Mouse (Mus musculus) heart, postnatal 25 days (tissue): Measurements from ENCODE around the gene Mob1b. TPM values are rescaled to one million over a fixed set of nuclear protein-coding genes. Genes with fewer than 3 reads are reported as not detected.

Source experiments
- DNase-seq: peaks from one replicate; pipeline ENCODE4 v3.0.0; 2022; ENCODE audit warnings: low spot score
- intact Hi-C: fragments of 180-260 bp; cut with DNase I; formaldehyde crosslinking; loops from one replicate; pipeline ENCODE4 v1.15.1; 2025
- total RNA-seq, 2 experiments: library from RNA; stranded (reverse); gene quantifications; 2 replicates each; pipeline ENCODE4 v1.2.3; 2021

Gene Mob1b
- 10 to 100 TPM; 28.0 to 28.3 TPM for total RNA-seq

DNA sequence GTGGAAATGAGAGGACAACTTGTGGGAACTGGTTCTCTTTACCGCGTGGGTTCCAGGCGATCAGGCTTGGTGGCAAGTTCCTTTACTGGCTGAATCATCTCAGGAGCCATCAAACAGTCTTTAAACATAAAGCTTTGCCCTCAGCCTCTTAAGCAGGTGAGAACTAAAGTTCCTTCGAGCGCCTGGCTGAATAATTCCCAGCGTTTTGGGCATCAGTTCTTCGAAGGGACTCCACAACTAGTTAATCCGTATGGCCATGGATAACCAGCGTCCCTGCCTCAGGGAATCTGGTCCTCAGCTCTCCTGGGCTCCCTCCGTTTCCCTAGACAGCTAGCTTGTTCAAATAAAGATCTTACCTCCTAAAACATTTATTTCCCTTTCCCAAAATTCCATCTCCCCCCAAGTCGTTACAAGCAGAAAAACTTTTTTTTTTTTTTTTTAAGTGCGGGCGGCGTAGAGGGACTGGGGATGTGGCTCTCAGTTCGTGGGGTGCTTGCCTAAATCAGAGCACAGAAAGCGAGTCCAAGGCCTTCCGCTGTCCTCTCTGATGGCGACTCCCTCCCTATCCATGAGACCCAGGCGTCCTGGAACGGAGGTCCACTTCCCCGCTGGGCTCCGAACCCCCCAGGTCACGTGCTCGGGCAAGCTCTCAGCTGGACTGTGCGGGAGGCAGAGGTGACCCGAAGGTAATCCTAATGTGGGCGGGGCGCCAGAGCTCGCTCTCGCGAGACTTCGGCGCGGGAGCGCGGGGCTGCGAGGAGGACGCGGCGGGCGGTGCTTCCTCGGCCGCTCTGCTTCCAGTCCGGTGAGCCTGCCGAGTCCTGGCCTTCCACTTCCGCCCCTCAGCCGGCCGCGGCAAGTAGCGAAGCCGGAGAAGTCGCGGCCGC lies at the start of gene Mob1b:
Mob1b (plus strand) TSS at position 740 of the 887 bp plus-strand sequence.
- intact Hi-C loops: loop anchor here (2.0 kb wide), 2 partner anchors 42 to 44 kb away; partner anchors contain the start of gene Dck
- DNase-seq: peak; percentile 95

DNA sequence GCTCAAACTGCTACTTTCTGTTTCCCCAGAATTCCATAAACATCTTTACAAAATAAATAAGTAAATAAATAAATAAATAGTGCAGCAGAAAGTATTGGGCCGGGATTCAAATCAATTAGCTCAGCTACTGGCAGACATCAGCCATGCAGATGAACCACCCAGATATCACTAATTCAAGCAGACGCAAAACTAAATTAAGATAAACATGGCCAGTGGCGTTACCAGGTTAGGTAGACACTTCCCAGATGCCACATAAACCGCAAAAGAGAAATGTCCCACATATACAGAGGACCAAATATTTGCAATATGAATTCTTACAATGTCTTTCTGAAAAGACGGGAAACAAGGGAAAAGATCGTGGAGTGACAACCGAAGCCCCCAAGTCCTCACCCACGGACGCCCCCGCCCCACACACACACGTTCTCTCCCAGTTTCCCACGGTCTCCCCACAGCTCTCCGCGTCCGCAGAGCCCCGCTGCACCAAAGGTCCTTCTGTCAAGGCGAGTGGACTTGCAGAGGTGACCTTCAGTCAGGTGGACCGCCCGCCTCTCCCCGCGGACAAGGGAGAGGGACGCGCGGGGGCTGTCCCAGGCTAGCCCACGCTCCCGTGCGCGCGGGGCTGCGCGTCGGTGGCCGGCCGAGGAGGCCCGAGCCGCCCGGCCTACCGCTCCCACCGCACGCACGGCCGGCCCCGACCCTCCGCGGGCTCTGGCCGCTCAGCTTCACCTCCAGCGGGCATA lies 45.8 kb upstream of the Mob1b start:
- peak; percentile 8 for DNase-seq
- intact Hi-C loops: loop anchor here (5.0 kb wide), 2 partner anchors 87 to 118 kb away; partner anchors contain the start of gene Dck

DNA sequence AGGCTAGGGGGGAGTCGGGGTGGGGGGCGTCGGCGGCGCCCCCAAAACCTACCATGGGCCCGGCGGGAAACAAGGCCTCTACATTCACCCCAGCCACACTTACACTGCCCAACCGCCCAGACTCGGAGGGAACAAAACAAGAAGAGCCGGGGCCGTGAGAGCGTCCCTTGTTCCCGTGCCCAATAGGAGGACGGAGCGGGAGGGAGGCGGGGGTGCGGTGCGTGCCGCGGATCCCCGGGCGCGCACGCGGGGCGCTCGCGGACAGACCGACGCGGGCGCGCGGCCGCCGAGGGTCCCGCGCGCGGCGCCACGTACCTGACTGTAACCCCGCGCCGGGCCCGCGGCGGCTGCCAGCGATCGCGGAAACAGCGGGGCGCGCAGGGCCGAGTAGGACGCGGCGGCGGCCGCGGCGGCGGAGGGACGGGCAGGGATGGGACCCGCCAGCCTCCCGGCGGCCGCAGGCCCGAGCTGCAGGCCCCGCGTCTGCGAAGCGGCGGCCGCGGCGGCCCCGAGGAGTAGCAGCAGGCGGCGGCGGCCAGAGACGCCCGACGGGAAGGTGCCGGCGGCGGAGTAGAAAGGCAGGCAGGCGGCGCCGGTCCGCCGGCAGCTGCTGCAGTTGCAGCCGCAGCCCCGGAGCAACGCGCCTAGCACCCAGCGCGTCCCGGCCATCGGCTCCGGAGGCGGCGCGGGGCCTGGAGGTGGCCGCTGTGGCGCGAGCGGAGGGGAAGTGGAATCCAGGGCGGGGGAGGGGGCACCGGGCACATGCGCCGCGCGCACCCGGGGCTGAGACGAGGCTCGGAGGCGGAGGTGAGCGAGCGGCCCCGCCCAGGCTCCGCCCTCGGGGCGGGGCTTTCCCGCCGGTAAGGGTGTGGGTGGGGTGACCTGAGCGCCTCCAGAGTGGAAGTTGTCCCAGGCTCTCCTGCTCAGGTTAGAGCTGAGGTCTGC lies 44.9 kb upstream of the Mob1b start, which contains the start of gene Grsf1:
Grsf1 (minus strand) TSS at position 729 of the 945 bp plus-strand sequence.
- intact Hi-C loops: loop anchor here (5.0 kb wide), 2 partner anchors 87 to 118 kb away; partner anchors contain the start of gene Dck
- peak; percentile 81 for DNase-seq

DNA sequence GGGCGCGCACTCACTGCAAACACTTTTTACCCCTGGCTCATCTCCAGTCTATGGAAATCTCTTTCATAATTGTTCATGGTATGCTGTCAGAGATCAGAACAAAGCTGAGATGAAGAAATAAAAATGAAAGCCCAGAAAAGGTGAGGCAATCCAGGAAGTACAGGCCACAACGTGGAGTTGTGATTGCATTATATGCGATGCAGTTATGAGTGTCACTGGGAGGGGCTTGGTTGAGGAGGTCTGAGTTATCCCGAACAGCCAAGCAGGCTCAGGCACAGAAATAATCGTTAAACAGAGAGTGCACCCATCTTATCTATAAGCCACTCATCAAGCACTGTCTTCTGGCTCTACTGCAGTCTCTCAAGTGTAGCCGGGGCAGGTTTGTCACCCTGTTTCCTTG lies 41.7 kb upstream of the Mob1b start:
- intact Hi-C loops: loop anchor here (2.0 to 5.0 kb wide), 3 partner anchors 42 to 122 kb away; partner anchors contain the start of genes Dck and Mob1b
- no peak for DNase-seq

DNA sequence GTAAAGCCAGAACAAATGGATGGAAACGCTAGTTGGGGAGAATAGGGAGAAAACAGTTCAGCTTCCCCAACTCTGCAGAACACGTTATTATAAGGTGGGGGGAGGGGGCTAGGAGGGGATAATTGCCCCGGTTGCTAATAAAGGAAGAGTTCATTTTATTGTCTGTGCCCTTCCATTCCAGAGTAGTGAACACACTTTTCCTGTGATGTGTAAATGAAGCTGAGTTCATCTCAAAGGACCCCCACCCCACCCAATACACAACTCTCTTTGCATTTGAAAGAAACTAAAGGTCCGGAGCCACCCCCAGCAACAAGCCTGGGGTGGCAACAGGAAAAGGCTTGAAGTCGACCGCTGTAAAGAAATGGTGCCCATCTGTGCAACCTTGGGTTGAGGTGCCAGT lies 41.3 kb upstream of the Mob1b start:
- intact Hi-C loops: loop anchor here (2.0 to 5.0 kb wide), 3 partner anchors 41 to 122 kb away; partner anchors contain the start of genes Dck and Mob1b
- no peak for DNase-seq

DNA sequence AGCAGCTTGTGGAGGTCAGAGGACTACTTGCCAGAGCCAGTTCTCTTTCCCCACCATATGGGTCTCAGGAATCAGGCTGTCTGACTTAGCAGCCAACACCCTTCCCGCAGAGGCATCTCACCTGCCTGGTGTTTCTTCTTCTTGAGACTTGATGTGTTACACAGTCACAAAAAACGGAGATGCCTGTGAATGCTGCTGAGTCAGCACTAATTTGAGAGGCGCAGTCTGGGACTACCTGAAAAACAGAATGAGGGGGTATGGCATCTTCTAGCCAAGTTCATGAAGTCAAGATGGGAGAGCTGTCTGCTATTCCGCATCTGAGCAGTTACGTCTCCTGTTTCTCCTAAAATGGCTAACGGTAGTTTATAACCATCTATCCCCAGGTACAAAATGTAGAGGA lies 40.1 kb upstream of the Mob1b start:
- intact Hi-C loops: no loop called here
- DNase-seq: no peak

DNA sequence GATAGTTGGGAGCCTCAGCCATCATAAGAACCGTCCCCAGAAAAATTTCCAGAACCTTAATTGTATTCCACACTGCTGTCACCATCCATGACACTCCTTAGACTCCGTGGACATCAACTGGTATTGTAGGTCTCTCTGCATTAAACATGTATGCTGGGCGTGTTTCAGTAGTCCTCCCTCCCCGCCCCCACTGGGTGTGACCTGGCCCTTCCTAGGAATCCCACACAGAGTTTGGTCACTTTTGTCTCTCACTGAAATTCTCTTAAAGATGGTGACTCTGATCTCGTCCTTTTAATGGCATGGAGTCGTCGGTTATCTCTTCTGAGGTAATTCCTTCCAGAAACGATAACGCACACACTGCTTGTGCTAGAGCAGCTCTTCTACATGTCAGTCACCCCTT lies 36.9 kb upstream of the Mob1b start:
- intact Hi-C loops: no loop called here
- DNase-seq: no peak

DNA sequence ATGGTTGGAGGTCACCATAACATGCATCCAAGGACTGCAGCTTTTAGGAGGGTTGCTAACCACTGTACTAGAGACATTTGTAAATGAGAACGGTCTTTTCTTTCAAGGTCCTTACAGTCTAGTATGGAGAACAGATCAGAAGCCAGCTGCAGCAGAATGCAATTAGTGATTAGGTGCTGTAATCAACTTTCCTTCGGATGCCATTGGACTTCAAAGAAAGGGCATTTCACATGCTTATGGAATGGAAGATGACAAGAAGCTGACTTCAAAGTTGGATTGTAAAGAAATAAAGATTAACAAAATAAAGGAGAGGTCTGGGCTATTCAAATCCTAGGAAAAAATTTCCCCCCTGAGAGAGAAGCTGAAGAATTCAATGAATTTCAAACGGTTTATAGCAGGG lies 36.4 kb upstream of the Mob1b start:
- intact Hi-C loops: no loop called here
- DNase-seq: no peak

DNA sequence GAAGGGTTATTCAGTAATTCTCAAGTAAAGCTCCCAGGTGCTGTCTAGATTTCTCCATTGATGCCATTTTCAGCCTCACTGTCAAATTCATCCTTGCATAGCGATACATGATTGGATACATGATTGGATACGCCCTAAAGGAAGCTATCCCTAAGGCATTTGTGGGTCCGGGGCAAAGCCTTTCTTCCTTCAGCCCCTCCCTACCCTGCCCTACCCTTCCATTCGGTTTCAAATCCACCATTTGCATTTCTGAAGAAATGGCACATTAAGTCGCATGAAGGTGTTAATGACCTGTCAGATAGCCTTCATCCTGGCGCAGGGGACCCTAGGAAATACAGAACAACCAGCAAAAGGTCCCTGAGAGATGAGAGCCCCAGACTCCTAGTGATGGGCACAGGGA lies 35.3 kb upstream of the Mob1b start:
- intact Hi-C loops: no loop called here
- DNase-seq: no peak

DNA sequence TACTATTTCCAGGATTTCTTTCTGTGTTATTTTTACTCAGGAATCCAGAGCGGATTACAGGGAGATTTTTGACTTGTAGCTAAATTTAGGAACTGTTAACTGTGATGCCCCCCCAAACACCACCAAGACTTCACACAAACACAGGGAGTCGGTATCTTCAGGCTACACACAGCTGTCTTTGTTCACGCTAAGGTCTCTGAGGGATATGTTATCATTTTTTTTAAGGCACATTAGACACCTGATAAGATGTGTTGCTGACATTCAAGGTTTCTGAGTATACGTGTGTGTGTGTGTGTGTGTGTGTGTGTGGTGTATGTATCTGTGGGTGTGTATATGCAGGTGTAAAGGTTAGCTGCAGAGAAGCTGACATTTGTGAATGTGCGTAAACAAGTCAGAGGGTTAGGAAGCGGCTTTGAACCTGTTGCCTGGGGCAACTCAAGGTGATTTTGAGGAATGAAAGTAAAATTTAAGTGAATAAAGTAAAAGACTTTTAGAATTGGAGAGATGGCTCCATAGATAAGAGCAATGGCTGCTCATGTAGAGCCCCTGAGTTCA lies 34.8 kb upstream of the Mob1b start:
- intact Hi-C loops: no loop called here
- DNase-seq: no peak

DNA sequence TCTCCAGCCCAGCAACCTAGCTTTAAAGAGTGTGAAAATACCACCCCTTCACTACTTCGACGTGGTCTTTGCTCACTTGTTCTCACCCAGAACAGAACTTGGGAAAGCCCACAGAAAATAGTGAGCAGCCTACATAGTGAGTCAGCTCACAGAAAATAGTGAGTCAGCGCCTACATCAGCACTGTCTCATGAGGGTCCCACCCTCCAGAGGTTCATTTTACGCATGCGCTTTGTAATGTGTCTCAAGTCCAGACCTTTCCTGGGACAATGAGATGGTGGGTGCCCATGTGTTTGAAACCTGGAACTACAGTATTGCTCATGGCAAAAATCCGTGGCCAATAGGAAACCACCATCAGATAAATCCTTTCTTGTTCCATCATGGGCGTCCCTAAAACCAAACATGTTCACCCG lies 32.7 kb upstream of the Mob1b start:
- DNase-seq: no peak
- intact Hi-C loops: loop anchor here (2.0 kb wide), 1 partner anchor 697 kb away; no protein-coding TSS in a partner anchor

DNA sequence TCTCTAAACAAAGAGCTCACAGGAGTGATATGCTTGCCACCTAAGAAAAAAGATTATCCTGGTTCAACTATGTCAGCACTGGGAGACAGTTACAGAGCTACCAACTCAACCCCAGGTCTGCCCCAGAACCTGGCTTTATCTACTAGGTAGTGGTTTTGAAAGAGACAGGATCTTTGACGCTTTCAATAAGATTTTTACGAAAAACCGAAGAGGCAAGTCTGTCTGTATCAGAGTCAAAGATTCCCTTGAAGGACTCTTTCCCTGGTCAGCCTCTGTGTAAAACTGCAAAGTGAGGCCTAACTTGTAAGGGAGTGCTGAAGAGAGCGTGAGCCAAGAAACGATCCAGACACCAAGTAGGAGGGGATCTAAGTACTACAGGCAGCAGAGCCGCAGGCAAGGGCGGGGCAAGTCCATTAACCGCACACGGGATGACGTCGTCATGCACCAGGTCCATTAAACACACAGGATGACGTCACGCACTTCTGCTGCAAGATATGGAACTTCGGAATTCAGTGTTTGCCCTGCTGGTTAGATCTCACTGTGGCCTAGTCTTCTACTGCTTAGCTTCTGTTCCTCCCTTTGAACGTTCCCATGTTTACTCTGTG lies 32.0 kb upstream of the Mob1b start:
- intact Hi-C loops: loop anchor here (2.0 kb wide), 1 partner anchor 696 kb away; no protein-coding TSS in a partner anchor

DNA sequence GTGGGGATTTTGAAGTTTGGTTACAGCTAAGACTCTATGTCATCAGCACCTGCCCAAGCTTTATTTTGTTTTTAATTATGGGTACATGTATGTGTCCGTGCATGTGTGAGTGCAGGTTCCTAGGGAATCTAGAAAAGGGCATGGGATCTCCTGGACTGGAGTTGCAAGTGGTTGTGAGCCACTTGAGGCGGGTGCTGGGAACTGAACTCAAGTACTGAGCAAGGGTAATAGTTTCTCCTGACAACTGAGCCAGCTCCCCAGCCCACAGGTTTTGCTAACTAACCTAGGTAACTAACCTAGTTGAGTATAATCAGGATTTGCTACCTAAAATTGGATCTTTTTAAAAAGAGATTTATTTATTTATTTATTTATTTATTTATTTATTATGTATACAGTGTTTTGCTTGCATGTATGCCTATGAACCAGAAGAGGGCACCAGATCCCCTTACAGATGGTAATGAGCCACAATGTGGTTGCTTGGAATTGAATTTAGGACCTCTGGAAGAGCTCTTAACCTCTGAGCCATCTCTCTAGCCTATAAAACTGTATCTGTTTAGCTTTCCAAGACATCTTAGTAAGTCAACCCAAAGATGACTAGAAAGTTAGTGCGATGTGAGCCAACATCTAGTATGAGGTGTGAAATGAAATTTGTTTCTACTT lies 31.2 kb upstream of the Mob1b start:
- DNase-seq: no peak
- intact Hi-C loops: loop anchor here (2.0 kb wide), 1 partner anchor 695 kb away; no protein-coding TSS in a partner anchor

More for the DNA sequence above, 32.0 kb upstream of the Mob1b start:
- DNase-seq: no peak

DNA sequence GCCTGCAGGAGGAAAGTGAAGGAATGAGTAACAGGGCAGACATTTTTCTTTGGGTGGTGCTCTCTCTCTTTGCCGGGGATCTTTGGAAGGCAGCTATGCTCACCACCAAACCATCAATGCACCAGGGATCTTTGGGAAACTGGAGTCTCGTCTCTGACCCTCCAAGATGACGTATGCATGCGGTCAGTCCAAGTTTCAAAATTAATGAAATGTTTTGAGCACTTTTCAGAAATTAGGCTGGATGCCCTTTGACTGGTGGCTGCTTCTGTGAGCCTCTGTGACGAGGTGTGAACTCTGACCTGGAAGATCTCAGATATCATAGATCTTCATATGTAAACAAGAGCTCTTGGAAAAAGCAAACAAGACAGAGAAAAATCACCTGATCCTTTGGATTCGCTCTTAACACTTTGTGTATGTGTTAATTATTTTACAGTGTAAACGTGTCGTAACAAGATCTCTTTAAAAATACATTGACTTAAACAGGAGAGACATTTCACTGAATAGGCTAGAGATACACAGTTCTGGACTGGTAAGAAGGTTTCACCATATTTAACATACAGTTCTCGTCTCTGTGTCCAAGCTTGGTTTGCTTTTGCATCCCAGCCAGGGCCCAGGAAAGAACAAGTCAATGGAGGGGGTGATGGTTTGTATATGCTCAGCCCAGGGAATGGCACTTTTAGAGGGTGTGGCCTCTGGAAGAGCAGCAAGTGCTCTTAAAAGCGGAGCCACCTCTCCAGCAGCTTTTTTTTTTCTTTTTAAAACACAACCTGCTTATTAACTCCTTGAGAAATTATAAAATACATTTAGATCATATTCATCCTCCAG lies 29.8 kb upstream of the Mob1b start:
- intact Hi-C loops: no loop called here
- DNase-seq: no peak

DNA sequence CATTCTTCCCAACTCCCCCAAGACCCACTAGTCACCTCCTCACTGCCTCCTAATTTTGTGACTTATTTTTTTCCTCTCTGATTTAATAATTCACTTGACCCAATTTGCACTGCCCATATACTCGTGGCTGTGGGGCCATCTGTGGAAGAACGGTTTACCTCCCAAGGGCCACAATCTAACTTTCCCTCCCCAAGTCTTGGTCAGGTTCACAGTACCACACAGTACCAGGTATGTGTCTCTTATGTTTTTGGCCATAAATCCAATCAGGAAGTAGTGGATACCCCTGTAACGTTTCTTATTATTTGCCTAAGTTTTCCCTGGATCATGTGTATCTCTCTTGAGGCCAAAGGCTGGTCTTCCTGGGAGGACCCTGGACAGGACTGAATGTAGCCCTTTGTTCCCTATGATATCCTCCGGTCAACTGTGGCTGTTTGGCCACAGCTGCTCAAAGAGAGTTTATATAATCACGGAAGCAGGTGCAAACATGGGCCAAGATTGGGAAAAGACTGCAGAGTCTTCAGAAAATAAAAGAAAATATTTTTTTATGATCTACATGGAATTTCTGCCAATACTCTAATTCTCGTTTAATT lies 29.1 kb upstream of the Mob1b start:
- intact Hi-C loops: no loop called here

DNA sequence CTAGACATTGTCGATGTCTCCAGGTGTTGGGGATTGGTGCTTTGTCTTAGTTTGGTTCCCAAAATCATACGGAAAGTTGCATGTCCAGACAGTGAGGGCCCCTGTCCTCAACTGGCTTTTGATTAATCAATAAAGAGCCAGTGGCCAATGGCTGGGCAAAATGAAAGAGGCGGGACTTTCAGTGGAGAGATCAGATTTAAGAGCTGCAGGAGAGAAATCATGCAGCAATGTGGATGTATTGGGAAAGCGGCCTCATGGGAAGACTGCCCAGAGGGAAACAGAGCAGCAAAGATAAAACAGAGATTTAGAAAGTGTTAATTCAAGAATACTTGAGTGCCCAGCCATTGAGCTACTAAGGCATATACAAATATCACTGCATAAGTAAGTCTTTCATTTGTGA lies 28.1 kb upstream of the Mob1b start:
- intact Hi-C loops: no loop called here
- DNase-seq: no peak

More for the DNA sequence above, 29.1 kb upstream of the Mob1b start:
- DNase-seq: no peak

DNA sequence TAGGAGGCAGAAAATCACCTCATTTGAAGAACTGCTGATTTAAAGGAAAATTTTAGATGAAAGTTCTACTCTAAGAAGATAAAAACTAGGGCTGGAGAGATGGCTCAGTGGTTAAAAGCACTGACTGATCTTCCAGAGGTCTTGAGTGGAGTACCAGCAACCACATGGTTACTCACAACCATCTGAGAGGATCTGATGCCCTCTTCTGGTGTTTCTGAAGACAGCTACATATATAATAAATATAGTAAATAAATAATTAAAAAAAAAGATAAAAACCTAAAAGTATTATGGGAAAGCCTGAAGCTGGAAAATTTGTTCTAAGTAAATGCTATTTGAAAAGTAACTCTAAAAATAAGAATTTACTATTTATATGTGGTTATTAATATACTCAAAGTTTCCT lies 27.6 kb upstream of the Mob1b start:
- no peak for DNase-seq
- intact Hi-C loops: no loop called here
